ENCODE assay signal across 15 mouse cellular contexts in genomic region chr5:143036052-143036451, GRCm38 (mm10).
DNase-seq lines count a peak whose midpoint lies in the region; ATAC-seq and TF ChIP-seq lines count a peak whose summit lies in the region.
"Had no signal": no experiment of that assay in that cellular context is flagged by ENCODE, and none has a peak within 500 bp of the region (broad histone marks: within the 10 kb centered on the region; RNA-seq: fewer than 3 reads in every experiment).

No protein-coding gene starts in this region.

- TF ChIP-seq CTCF in C2C12 (IDR thresholded peaks at IDR 0.05; ENCODE audit: control insufficient read depth, insufficient read depth, insufficient read length): peak; percentile 26
- peak; percentile 48; the same call in 1 of the 2 replicates for TF ChIP-seq CTCF in embryonic fibroblast, embryonic 13.5 days (IDR thresholded peaks at IDR 0.05; ENCODE audit: borderline replicate concordance, insufficient read depth, low read length)

- no peaks in the 10 kb centered on the region for H3K79me2 ChIP-seq in C2C12 (ENCODE audit: control insufficient read depth, insufficient read depth)

- H3K9me3 ChIP-seq in hindbrain, embryonic 13.5 days: no peaks in the 10 kb centered on the region
- H3K9me3 ChIP-seq in hindbrain, embryonic 16.5 days (ENCODE audit: control insufficient read depth, low read length): no peaks in the 10 kb centered on the region
- no peaks in the 10 kb centered on the region for H3K9me3 ChIP-seq in liver, embryonic 16.5 days (replicated peaks; ENCODE audit: control insufficient read depth, low read length)
- H3K9me3 ChIP-seq: hindbrain, embryonic 10.5 days had no signal

- H3ac ChIP-seq in C2C12 (ENCODE audit: control insufficient read depth, insufficient read length, low read depth): no peak overlapping the region

- DNase-seq in ovary, postnatal 36 days (ENCODE audit: low spot score): no peak
- DNase-seq in ovary, postnatal 10 days (ENCODE audit: low spot score): no peak
- DNase-seq: adrenal gland, adult 8-10 months; cerebellum, adult 9-11 months; embryo, embryonic 11 days; kidney, adult 2 months; lung, adult 18-20 months; thymus, adult 18-20 months had no signal

- H3K4me1 ChIP-seq in hindbrain, embryonic 13.5 days (replicated peaks): peaks cover 21% of the 10 kb centered on the region
- peaks cover 7% of the 10 kb centered on the region for H3K4me1 ChIP-seq in hindbrain, embryonic 16.5 days (ENCODE audit: control insufficient read depth, insufficient read depth, low read depth, low read length)
- peaks cover 16% of the 10 kb centered on the region for H3K4me1 ChIP-seq in embryonic fibroblast, embryonic 13.5 days (ENCODE audit: control insufficient read depth, insufficient read depth, low read length)
- H3K4me1 ChIP-seq in liver, embryonic 16.5 days (ENCODE audit: control insufficient read depth, low read depth, low read length): peaks cover 31% of the 10 kb centered on the region

- WGBS in hindbrain, embryonic 13.5 days: 96% methylated on average over 1 of the region's 1 CpGs
- WGBS in hindbrain, embryonic 16.5 days: 100% methylated on average over 1 of the region's 1 CpGs
- 26% methylated on average over 1 of the region's 1 CpGs for WGBS in liver, embryonic 16.5 days (ENCODE audit: insufficient replicate concordance)

- no peaks in the 10 kb centered on the region for H3K36me3 ChIP-seq in hindbrain, embryonic 13.5 days
- H3K36me3 ChIP-seq in hindbrain, embryonic 16.5 days (ENCODE audit: control insufficient read depth, insufficient read depth, low read length): no peaks in the 10 kb centered on the region
- H3K36me3 ChIP-seq in C2C12 (ENCODE audit: control insufficient read depth, insufficient read depth): no peaks in the 10 kb centered on the region
- peaks cover 4% of the 10 kb centered on the region; the same call in 1 of the 2 replicates for H3K36me3 ChIP-seq in liver, embryonic 16.5 days (ENCODE audit: control insufficient read depth, insufficient read depth)

- H3K27me3 ChIP-seq in hindbrain, embryonic 13.5 days: no peaks in the 10 kb centered on the region
- H3K27me3 ChIP-seq in hindbrain, embryonic 16.5 days (replicated peaks; ENCODE audit: control insufficient read depth, insufficient read depth, low read length): no peaks in the 10 kb centered on the region
- no peaks in the 10 kb centered on the region for H3K27me3 ChIP-seq in C2C12 (ENCODE audit: control insufficient read depth, insufficient read depth, insufficient read length)
- no peaks in the 10 kb centered on the region for H3K27me3 ChIP-seq in liver, embryonic 16.5 days (ENCODE audit: control insufficient read depth, insufficient read depth, low read depth, low read length)

- H3K79me3 ChIP-seq in C2C12 (ENCODE audit: low read depth): no peaks in the 10 kb centered on the region

- 0 out of 2 replicates have a peak overlapping the region, but pooled peaks have one; percentile 35 for H3K9ac ChIP-seq in hindbrain, embryonic 13.5 days
- no peak overlapping the region for H3K9ac ChIP-seq in hindbrain, embryonic 16.5 days (ENCODE audit: low read depth, low read length)
- no peak overlapping the region for H3K9ac ChIP-seq in liver, embryonic 16.5 days (ENCODE audit: low read depth, low read length)

- no peak for ATAC-seq in hindbrain, embryonic 13.5 days (ENCODE audit: low FRiP score)
- ATAC-seq in hindbrain, embryonic 16.5 days: no peak
- ATAC-seq in liver, embryonic 16.5 days (ENCODE audit: low read depth): peak; percentile 82

- no peak for TF ChIP-seq POLR2A in embryonic fibroblast, embryonic 13.5 days (IDR thresholded peaks at IDR 0.05; ENCODE audit: low read depth, low read length)

- H3K4me3 ChIP-seq in hindbrain, embryonic 13.5 days: no peak overlapping the region
- H3K4me3 ChIP-seq in hindbrain, embryonic 16.5 days (ENCODE audit: low read length): no peak overlapping the region
- no peak overlapping the region for H3K4me3 ChIP-seq in C2C12 (ENCODE audit: insufficient read depth, poor library complexity, severe bottlenecking)
- H3K4me3 ChIP-seq in embryonic fibroblast, embryonic 13.5 days (ENCODE audit: insufficient read depth, low read length): no peak overlapping the region
- H3K4me3 ChIP-seq in liver, embryonic 16.5 days (ENCODE audit: low read depth, low read length): no peak overlapping the region
- H3K4me3 ChIP-seq: erythroblast, embryonic 14.5 days; hindbrain, embryonic 10.5 days had no signal

- H3K27ac ChIP-seq in hindbrain, embryonic 13.5 days: no peak overlapping the region
- no peak overlapping the region for H3K27ac ChIP-seq in hindbrain, embryonic 16.5 days (ENCODE audit: low read depth, low read length)
- peak overlapping the region; percentile 70 for H3K27ac ChIP-seq in embryonic fibroblast, embryonic 13.5 days (ENCODE audit: insufficient read depth, low read length)
- no peak overlapping the region for H3K27ac ChIP-seq in liver, embryonic 16.5 days (ENCODE audit: low read length)
- H3K27ac ChIP-seq: hindbrain, embryonic 10.5 days had no signal

- H3K4me2 ChIP-seq in hindbrain, embryonic 13.5 days: no peak overlapping the region
- H3K4me2 ChIP-seq in hindbrain, embryonic 16.5 days (ENCODE audit: low read length): no peak overlapping the region
- H3K4me2 ChIP-seq in liver, embryonic 16.5 days (ENCODE audit: low read depth, low read length): no peak overlapping the region

TF ChIP-seq in C2C12, 6 proteins besides CTCF, POLR2A, EP300 and RAD21:
- no peak for TF ChIP-seq MYOD1 (IDR thresholded peaks at IDR 0.05; ENCODE audit: control insufficient read depth, insufficient read length, low read depth)
- TF ChIP-seq USF1 (IDR thresholded peaks at IDR 0.05; ENCODE audit: low read depth): no peak
- TF ChIP-seq MAX (IDR thresholded peaks at IDR 0.05): peak; percentile 47
